Mouse (Mus musculus) intestine, embryonic 14.5 days (tissue): ENCODE data around the gene Creb1. TPM values are rescaled to one million over a fixed set of nuclear protein-coding genes. Genes with fewer than 3 reads are reported as not detected.

Source experiments
- ATAC-seq: fragments of 200-750 bp; cut with Nextera tagmentation; replicated peaks from 2 replicates; pipeline ENCODE4 v1.8.0; 2017; ENCODE audit warnings: low read depth, moderate number of reproducible peaks, moderate TSS enrichment, moderate library complexity; ENCODE audit not compliant: low FRiP score, low TSS enrichment
- DNase-seq: peaks from one replicate; pipeline ENCODE4 v3.0.0-alpha.2; 2018; ENCODE audit warnings: low spot score
- H3K27ac ChIP-seq: fragments of 300-500 bp; sonication (generic); 2 replicates; pipeline ENCODE4 v1.5.1; 2014; ENCODE audit warnings: low read depth, mild to moderate bottlenecking, control low read depth
- H3K27me3 ChIP-seq: fragments of 300-500 bp; sonication (generic); replicated peaks from 2 replicates; pipeline ENCODE4 v1.6.1; 2014; ENCODE audit warnings: low read length, control low read depth; ENCODE audit not compliant: control insufficient read depth, insufficient read depth
- H3K36me3 ChIP-seq: fragments of 300-500 bp; sonication (generic); 2 replicates; pipeline ENCODE4 v1.6.1; 2014; ENCODE audit warnings: low read length, control low read depth; ENCODE audit not compliant: control insufficient read depth, insufficient read depth
- H3K4me1 ChIP-seq: fragments of 300-500 bp; sonication (generic); replicated peaks from 2 replicates; pipeline ENCODE4 v1.6.1; 2014; ENCODE audit warnings: low read length, control low read depth, mixed read lengths; ENCODE audit not compliant: control insufficient read depth, insufficient read depth
- H3K4me2 ChIP-seq: fragments of 300-500 bp; sonication (generic); 2 replicates; pipeline ENCODE4 v1.6.1; 2014; ENCODE audit warnings: low read length
- H3K4me3 ChIP-seq: fragments of 300-500 bp; sonication (generic); 2 replicates; pipeline ENCODE4 v1.5.1; 2014; ENCODE audit warnings: low read depth, low read length, control low read depth, mixed read lengths
- H3K9ac ChIP-seq: fragments of 300-500 bp; sonication (generic); 2 replicates; pipeline ENCODE4 v1.6.1; 2014; ENCODE audit warnings: mild to moderate bottlenecking, low read length
- H3K9me3 ChIP-seq: fragments of 300-500 bp; sonication (generic); 2 replicates; pipeline ENCODE4 v1.6.1; 2016; ENCODE audit warnings: low read length, control low read depth; ENCODE audit not compliant: control insufficient read depth
- whole genome bisulfite sequencing: fragments of 180-500 bp; shearing (Covaris S2); extraction: QIAGEN DNeasy Blood & Tissue Kit; methylation state at CpG from one replicate; pipeline ENCODE4 v1.1.7; 2014; 5-methylcytosine and 5-hydroxymethylcytosine counted together
- polyA plus RNA-seq: library from polyadenylated mRNA; unstranded; fragments of >200 nt; fragmentation: Nextera tagmentation; extraction: Ambion mirVana; gene quantifications from 2 replicates; pipeline ENCODE4 v1.2.1, GENCODE M21; 2014

Creb1 gene
- polyA plus RNA-seq, 1 experiment from 2014 or later, result 38.9 TPM

- H3K27me3 ChIP-seq, result no peaks in the 10 kb centered on the region
- WGBS, result under 1% methylated on average over 72 of the region's 72 CpGs
- H3K36me3 ChIP-seq, result peaks cover 5% of the 10 kb centered on the region; the same call in 1 of the 2 replicates
- peak within 1 kb of the TSS; percentile 98 for H3K27ac ChIP-seq
- no peaks in the 10 kb centered on the region for H3K9me3 ChIP-seq
- peaks cover 16% of the 10 kb centered on the region for H3K4me1 ChIP-seq
- peak; percentile 95 for ATAC-seq
- peak within 1 kb of the TSS; percentile 80 for H3K4me3 ChIP-seq
- peak within 1 kb of the TSS; percentile 65 for H3K4me2 ChIP-seq
- peak within 1 kb of the TSS; percentile 95 for H3K9ac ChIP-seq
- DNase-seq, result peak; percentile 92
Observed at GRCm38 (mm10) chr1:64616881-64617714, 84.7 kb downstream of the Creb1 start, which contains the start of gene Mettl21a. Gene Mettl21a, minus strand, starts transcription at chr1:64617242.

DNA sequence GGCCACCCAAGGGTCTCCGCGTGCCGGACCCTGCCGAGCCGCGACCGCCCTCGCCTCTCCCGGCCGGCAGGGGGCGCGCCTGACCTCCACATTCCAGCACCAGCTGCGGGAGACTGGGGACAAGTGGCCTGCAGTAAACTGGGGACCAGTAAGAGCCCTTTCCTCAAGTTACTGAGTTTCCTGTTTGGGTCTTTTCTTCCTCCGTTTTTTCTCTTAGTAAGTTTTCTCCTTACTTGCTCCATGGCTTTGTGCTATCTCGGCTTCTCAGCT is 85.2 kb downstream of the Creb1 start:
- no peaks in the 10 kb centered on the region for H3K27me3 ChIP-seq
- peaks cover 16% of the 10 kb centered on the region for H3K4me1 ChIP-seq
- H3K27ac ChIP-seq, result peak overlapping the region; percentile 98
- no peaks in the 10 kb centered on the region for H3K9me3 ChIP-seq
- peak overlapping the region; percentile 65 for H3K4me2 ChIP-seq
- H3K9ac ChIP-seq, result peak overlapping the region; percentile 95
- WGBS, result 1% methylated on average over 13 of the region's 15 CpGs
- peak; percentile 95 for DNase-seq
- ATAC-seq, result peak; percentile 87
- H3K36me3 ChIP-seq, result peaks cover 5% of the 10 kb centered on the region; the same call in 1 of the 2 replicates
- peak overlapping the region; percentile 80 for H3K4me3 ChIP-seq

GRCm38 (mm10) chr1:64618226-64618625 is 85.8 kb downstream of the Creb1 start:
- H3K27ac ChIP-seq, result no peak overlapping the region
- no peak for DNase-seq
- H3K9ac ChIP-seq, result peak overlapping the region; percentile 95

DNA sequence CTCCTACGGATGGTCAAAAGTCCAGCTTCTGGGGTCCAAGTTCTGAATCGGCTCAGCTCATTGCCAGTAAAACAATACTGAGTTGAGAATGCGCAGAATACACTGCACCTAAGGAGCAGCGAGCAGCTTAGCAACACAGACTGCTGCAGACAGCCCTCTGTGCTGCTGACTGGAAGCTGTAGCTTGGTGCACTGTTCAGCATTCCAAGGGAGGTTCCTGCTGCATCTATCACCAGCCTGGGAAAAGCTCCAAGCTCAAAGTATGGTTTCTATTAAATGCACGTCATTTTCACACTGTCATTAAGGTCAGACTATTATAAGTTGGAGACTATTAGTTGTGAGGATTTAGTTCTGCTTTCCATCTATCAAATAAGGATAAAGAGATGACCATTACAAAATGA is 88.7 kb downstream of the Creb1 start:
- no peaks in the 10 kb centered on the region for H3K9me3 ChIP-seq
- 87% methylated on average over 5 of the region's 5 CpGs for WGBS
- H3K4me1 ChIP-seq, result peaks cover 12% of the 10 kb centered on the region
- no peak overlapping the region for H3K4me2 ChIP-seq
- no peak for ATAC-seq
- no peaks in the 10 kb centered on the region for H3K36me3 ChIP-seq
- H3K9ac ChIP-seq, result no peak overlapping the region
- H3K4me3 ChIP-seq, result no peak overlapping the region
- H3K27me3 ChIP-seq, result no peaks in the 10 kb centered on the region
- no peak for DNase-seq
- H3K27ac ChIP-seq, result no peak overlapping the region

More at GRCm38 (mm10) chr1:64618226-64618625, 85.8 kb downstream of the Creb1 start:
- H3K9me3 ChIP-seq, result no peaks in the 10 kb centered on the region
- H3K4me2 ChIP-seq, result peak overlapping the region; percentile 65
- peaks cover 16% of the 10 kb centered on the region for H3K4me1 ChIP-seq
- no peaks in the 10 kb centered on the region for H3K27me3 ChIP-seq
- peak overlapping the region; percentile 80 for H3K4me3 ChIP-seq
- peaks cover 5% of the 10 kb centered on the region; the same call in 1 of the 2 replicates for H3K36me3 ChIP-seq
- WGBS, result 48% methylated on average over 3 of the region's 3 CpGs
- ATAC-seq, result no peak

DNA sequence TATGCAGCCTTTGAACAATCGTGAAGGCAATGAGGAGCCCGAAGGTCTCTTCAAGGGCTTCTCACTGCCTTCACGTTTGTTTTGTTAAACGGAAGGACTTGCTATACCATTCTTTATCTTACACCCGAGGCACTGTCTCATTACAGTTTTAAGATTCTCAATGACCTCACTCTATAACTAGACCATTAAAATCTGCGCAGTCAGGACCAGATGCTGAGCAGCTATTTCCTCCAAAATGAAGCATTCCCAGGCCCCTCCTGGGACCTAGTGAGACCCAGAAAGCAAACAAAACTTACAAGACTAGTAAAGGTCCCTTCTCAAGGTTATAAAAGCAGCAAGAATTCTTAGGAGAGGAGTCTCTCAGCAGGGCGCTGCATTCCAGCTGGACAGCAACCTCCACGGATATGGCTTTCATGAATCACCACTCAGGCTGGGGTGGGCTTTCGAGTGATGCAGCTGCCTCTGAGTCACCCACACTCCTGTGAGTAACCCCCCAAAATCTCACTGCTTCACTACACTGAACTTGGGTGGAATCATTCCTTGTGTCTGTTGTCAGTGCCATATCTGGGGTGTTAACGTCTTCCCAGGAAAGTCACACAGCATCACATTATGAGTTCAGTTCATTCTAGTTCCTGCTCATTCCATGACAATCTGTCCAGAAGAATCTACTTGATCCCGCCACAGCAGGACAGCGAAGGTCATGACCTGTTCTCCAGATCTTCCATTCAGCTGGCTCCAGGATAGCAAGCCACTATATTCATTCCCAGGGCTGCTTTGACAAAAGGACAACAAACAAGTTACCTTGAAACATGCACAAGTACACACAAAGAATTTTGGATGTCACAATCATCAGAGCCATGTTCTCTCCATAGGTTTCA is 91.4 kb downstream of the Creb1 start:
- 58% methylated on average over 12 of the region's 12 CpGs for WGBS
- Histone ChIP-seq H3K36me3 (no peaks in the 10 kb centered on the region), H3K4me3 (no peak overlapping the region), H3K4me2 (no peak overlapping the region), H3K27me3 (no peaks in the 10 kb centered on the region), H3K9ac (no peak overlapping the region), H3K9me3 (no peaks in the 10 kb centered on the region), H3K27ac (no peak overlapping the region), H3K4me1 (no peaks in the 10 kb centered on the region)
- peak; percentile 39 for DNase-seq
- ATAC-seq, result no peak

GRCm38 (mm10) chr1:64625214-64625613 is 92.8 kb downstream of the Creb1 start:
- ATAC-seq (no peak), DNase-seq (peak; percentile 3)

DNA sequence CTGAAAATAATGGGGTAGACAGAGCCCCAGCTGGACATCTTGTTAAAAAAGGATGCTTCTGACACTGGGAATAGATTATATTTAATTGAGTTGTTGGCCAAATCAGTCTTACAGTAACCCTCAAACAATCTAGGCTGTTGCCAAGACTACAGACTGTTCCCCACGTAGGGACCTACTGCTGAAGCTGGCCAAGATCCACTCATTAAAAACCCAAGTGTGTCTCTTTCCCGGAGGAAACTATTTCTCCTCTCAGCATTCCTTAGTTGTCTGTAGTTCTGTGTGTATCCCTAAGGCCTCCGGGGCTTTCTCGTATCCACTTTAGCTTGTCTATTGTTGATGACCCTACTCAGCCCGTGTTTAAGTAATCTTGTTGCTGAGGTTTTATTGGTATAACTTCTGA is 99.1 kb downstream of the Creb1 start:
- WGBS, result 62% methylated on average over 5 of the region's 5 CpGs
- no peak overlapping the region for H3K4me3 ChIP-seq
- no peak overlapping the region for H3K4me2 ChIP-seq
- no peak overlapping the region for H3K27ac ChIP-seq
- no peaks in the 10 kb centered on the region for H3K27me3 ChIP-seq
- H3K9me3 ChIP-seq, result no peaks in the 10 kb centered on the region
- DNase-seq (peak; percentile 12), ATAC-seq (no peak)
- no peaks in the 10 kb centered on the region for H3K4me1 ChIP-seq
- H3K9ac ChIP-seq, result no peak overlapping the region
- no peaks in the 10 kb centered on the region for H3K36me3 ChIP-seq

More at GRCm38 (mm10) chr1:64625214-64625613, 92.8 kb downstream of the Creb1 start:
- no peak overlapping the region for H3K9ac ChIP-seq
- no peak overlapping the region for H3K4me3 ChIP-seq
- H3K36me3 ChIP-seq, result no peaks in the 10 kb centered on the region
- no peaks in the 10 kb centered on the region for H3K27me3 ChIP-seq
- no peak overlapping the region for H3K4me2 ChIP-seq
- H3K27ac ChIP-seq, result no peak overlapping the region
- no peaks in the 10 kb centered on the region for H3K4me1 ChIP-seq
- H3K9me3 ChIP-seq, result no peaks in the 10 kb centered on the region

GRCm38 (mm10) chr1:64633237-64633636 is 100.8 kb downstream of the Creb1 start:
- H3K4me2 ChIP-seq, result no peak overlapping the region
- no peaks in the 10 kb centered on the region for H3K9me3 ChIP-seq
- H3K27ac ChIP-seq, result 0 out of 2 replicates have a peak overlapping the region, but pooled peaks have one; percentile 9
- WGBS, result 65% methylated on average over 3 of the region's 3 CpGs
- H3K9ac ChIP-seq, result no peak overlapping the region
- no peaks in the 10 kb centered on the region for H3K4me1 ChIP-seq
- DNase-seq (no peak), ATAC-seq (no peak)
- no peaks in the 10 kb centered on the region for H3K27me3 ChIP-seq
- no peak overlapping the region for H3K4me3 ChIP-seq
- no peaks in the 10 kb centered on the region for H3K36me3 ChIP-seq
